In genomic region chr12:82189715-82190581, GRCm38 (mm10) we compare ENCODE assay signal across 9 mouse cellular contexts. TPM values are rescaled to one million over a fixed set of nuclear protein-coding genes. Genes with fewer than 3 reads are reported as not detected.
DNase-seq lines count a peak whose midpoint lies in the region; ATAC-seq and TF ChIP-seq lines count a peak whose summit lies in the region.
"Had no signal": no experiment of that assay in that cellular context is flagged by ENCODE, and none has a peak within 500 bp of the region (broad histone marks: within the 10 kb centered on the region; RNA-seq: fewer than 3 reads in every experiment).

No protein-coding gene starts in this region.

- H3K27me3 ChIP-seq in kidney, embryonic 14.5 days (ENCODE audit: control insufficient read depth, insufficient read depth, low read length): no peaks in the 10 kb centered on the region
- H3K27me3 ChIP-seq in kidney, adult 2 months (replicated peaks; ENCODE audit: control insufficient read depth, insufficient read depth, low read length): no peaks in the 10 kb centered on the region
- H3K27me3 ChIP-seq in liver, embryonic 11.5 days (replicated peaks; ENCODE audit: control insufficient read depth, insufficient read depth, low read length): no peaks in the 10 kb centered on the region

- H3K9me3 ChIP-seq in kidney, embryonic 14.5 days (ENCODE audit: control insufficient read depth, low read length): no peaks in the 10 kb centered on the region
- no peaks in the 10 kb centered on the region for H3K9me3 ChIP-seq in liver, embryonic 11.5 days (ENCODE audit: control insufficient read depth, low read length)

- H3K36me3 ChIP-seq in kidney, embryonic 14.5 days (ENCODE audit: control insufficient read depth, insufficient read depth, low read length): no peaks in the 10 kb centered on the region; the same call in 1 of the 2 replicates
- no peaks in the 10 kb centered on the region for H3K36me3 ChIP-seq in kidney, adult 2 months (ENCODE audit: control insufficient read depth, insufficient read depth, low read length)
- H3K36me3 ChIP-seq in liver, embryonic 11.5 days (ENCODE audit: control insufficient read depth, insufficient read depth, low read length): no peaks in the 10 kb centered on the region; the same call in 1 of the 2 replicates

- DNase-seq in kidney, adult 2 months: no peak
- DNase-seq in liver, embryonic 11.5 days (ENCODE audit: low spot score): no peak
- DNase-seq in spleen, postnatal 36 days (ENCODE audit: low spot score in 2 of 2): peak; percentile 76 to 78
- no peak for DNase-seq in layer of hippocampus, adult 2 months (ENCODE audit: low spot score in 2 of 2)
- no peak for DNase-seq in adrenal gland, adult 18-20 months (ENCODE audit: low spot score in 2 of 2)
- no peak for DNase-seq in urinary bladder, adult 18-20 months (ENCODE audit: low spot score in 2 of 2)
- DNase-seq: right cerebral cortex, postnatal 25 days had no signal

- peak overlapping the region; percentile 38; the same call in 1 of the 2 replicates for H3K27ac ChIP-seq in kidney, embryonic 14.5 days (ENCODE audit: low read depth, low read length)
- H3K27ac ChIP-seq in kidney, adult 2 months (ENCODE audit: insufficient read depth, low read depth, low read length): no peak overlapping the region
- H3K27ac ChIP-seq in liver, embryonic 11.5 days (ENCODE audit: low read depth, low read length): peak overlapping the region; percentile 46
- no peak overlapping the region for H3K27ac ChIP-seq in layer of hippocampus, adult 2 months

- H3K9ac ChIP-seq in kidney, embryonic 14.5 days (ENCODE audit: low read depth, low read length): no peak overlapping the region
- peak overlapping the region; percentile 23; the same call in 1 of the 2 replicates for H3K9ac ChIP-seq in liver, embryonic 11.5 days (ENCODE audit: low read depth, low read length)

- H3K4me1 ChIP-seq in kidney, embryonic 14.5 days (ENCODE audit: control insufficient read depth, insufficient read depth, low read length): peaks cover 32% of the 10 kb centered on the region
- H3K4me1 ChIP-seq in kidney, adult 2 months (ENCODE audit: control insufficient read depth, insufficient read depth, low read length): peaks cover 30% of the 10 kb centered on the region
- H3K4me1 ChIP-seq in liver, embryonic 11.5 days (replicated peaks; ENCODE audit: control insufficient read depth, insufficient read depth, low read length): peaks cover 47% of the 10 kb centered on the region

- no peak for TF ChIP-seq POLR2A in kidney, adult 2 months (IDR thresholded peaks at IDR 0.05; ENCODE audit: low read depth, low read length)

- no peak for ATAC-seq in kidney, embryonic 14.5 days (ENCODE audit: low FRiP score, low TSS enrichment)
- peak; percentile 57 for ATAC-seq in activated CD4-positive, CD25-positive, alpha-beta regulatory T cell, adult 4 months
- ATAC-seq in liver, embryonic 11.5 days (replicated peaks; ENCODE audit: low FRiP score): peak; percentile 59

- no peak overlapping the region for H3K4me2 ChIP-seq in kidney, embryonic 14.5 days (replicated peaks; ENCODE audit: low read depth, low read length)
- peak overlapping the region; percentile 48 for H3K4me2 ChIP-seq in liver, embryonic 11.5 days

- WGBS in kidney, embryonic 14.5 days: 63% methylated on average over 16 of the region's 16 CpGs
- 64% methylated on average over 16 of the region's 16 CpGs for WGBS in kidney, adult 2 months
- 51% methylated on average over 16 of the region's 16 CpGs for WGBS in liver, embryonic 11.5 days

- no peak overlapping the region for H3K4me3 ChIP-seq in kidney, embryonic 14.5 days (ENCODE audit: low read length)
- no peak overlapping the region for H3K4me3 ChIP-seq in kidney, adult 2 months (ENCODE audit: insufficient read depth, low read depth, low read length)
- no peak overlapping the region for H3K4me3 ChIP-seq in liver, embryonic 11.5 days (ENCODE audit: low read depth, low read length)
- no peak overlapping the region for H3K4me3 ChIP-seq in layer of hippocampus, adult 2 months

- TF ChIP-seq CTCF in kidney, adult 2 months (conservative IDR thresholded peaks at IDR 0.05; ENCODE audit: insufficient read depth, insufficient read length, low read depth, low read length): no peak
- TF ChIP-seq CTCF in layer of hippocampus, adult 2 months (conservative IDR thresholded peaks at IDR 0.05): no peak

RNA-seq across cellular contexts. Expression of gene Sipa1l1, which starts 20.8 kb away (rescaled TPM):
- polyA plus RNA-seq in kidney, embryonic 14.5 days (2014; fragmentation: Nextera tagmentation; extraction: Ambion mirVana): 28.6 and 43.8 TPM in 2 replicates
- 34.0 and 34.1 TPM in 2 replicates for polyA plus RNA-seq in kidney, adult 2 months (2012; rRNA removed)
- 10 to 100 TPM; 23.4 to 29.9 TPM for polyA plus RNA-seq in activated CD4-positive, CD25-positive, alpha-beta regulatory T cell, adult 4 months (2017; shearing (Covaris generic))
- polyA plus RNA-seq in liver, embryonic 11.5 days (2014; fragmentation: Nextera tagmentation; extraction: Ambion mirVana): 21.0 and 21.1 TPM in 2 replicates
- 100 to 1,000 TPM; 233 to 244 TPM for total RNA-seq in layer of hippocampus, adult 2 months (2021)
- total RNA-seq in adrenal gland, adult 18-20 months (2021): 10 to 100 TPM; 27.7 to 32.6 TPM

Comparison
In these comparisons a context has a peak if more than half of its experiments do, and no peak if none do; other contexts are left out.
1. H3K27ac ChIP-seq: peak in kidney, embryonic 14.5 days (single experiment) and liver, embryonic 11.5 days (single experiment); none in kidney, adult 2 months (single experiment) and layer of hippocampus, adult 2 months (single experiment).
2. DNase-seq: peak in spleen, postnatal 36 days (2 of 2); none in kidney, adult 2 months (single experiment), liver, embryonic 11.5 days (single experiment), layer of hippocampus, adult 2 months (0 of 2), adrenal gland, adult 18-20 months (0 of 2) and urinary bladder, adult 18-20 months (0 of 2).